Mouse (Mus musculus) right cerebral cortex, postnatal 14 days (tissue): ENCODE results near the gene Olfr1463.

Experiments
- DNase-seq: peaks from one replicate; pipeline ENCODE4 v3.0.0; 2022

Gene Olfr1463

DNA sequence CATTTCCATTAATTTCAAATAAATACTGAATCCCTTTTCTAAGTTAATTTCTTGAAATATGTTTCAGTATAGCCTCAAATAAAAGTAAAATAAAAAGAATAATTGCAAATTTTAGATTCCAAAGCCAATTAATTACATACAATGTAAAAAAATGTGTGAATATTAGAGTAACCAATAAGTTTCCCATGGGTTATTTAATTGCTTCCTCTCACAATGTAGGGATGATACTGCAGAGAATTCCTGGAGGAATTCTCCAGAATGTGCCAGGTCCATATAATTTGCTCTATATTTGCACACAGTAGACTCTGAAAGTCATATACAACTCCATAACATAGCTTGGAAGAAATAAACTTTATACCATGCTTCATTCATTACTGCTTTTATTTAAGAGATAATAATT is at the start of gene Olfr1463:
Olfr1463 (plus strand) TSS at position 301 of the 400 bp plus-strand sequence.
- no peak for DNase-seq

DNA sequence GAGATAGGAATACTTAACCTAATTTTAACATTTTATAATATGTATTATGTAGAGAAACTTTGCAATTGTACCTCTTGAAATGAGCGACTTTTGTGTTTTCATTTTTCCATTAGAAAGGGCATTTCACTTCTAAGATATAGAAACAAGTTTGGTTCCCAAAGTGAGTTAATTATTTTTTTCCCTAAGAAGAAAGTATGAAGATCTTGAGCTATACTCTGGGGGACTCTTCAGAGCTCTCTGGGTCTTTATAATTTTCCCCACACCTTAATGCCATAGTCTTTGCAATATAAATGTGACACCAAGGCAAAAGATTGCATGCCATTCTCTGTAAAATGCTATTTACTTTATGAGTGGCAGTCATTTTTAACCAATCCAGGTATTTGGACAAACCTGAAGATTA is 45.7 kb upstream of the Olfr1463 start, which contains the start of gene Olfr1462:
Olfr1462 (plus strand) TSS at position 301 of the 400 bp plus-strand sequence.
- DNase-seq, result no peak

DNA sequence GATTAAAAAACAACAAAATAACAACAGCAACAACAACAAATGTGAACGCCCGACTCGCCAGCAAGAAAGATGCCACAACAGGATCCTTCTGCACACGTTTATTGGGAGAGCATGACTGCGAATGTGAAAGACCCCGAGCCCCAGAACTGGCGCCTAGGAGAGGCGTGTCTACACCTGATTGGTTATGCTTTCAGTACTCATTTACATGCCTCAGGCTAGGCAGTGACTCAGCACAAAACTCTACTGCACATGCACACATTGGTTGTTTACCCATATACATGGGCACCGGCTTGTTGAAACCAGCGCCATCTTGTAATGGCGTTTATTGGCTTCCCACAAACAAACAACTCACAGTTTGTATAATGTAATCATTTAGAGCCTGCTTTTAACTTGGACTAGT is 9.5 kb upstream of the Olfr1463 start:
- no peak for DNase-seq
